Mouse (Mus musculus) CH12.LX (cell line): ENCODE data around the gene Hira. TPM values are rescaled to one million over a fixed set of nuclear protein-coding genes. Genes with fewer than 3 reads are reported as not detected.

Experiments used
- DNase-seq: peaks from one replicate; pipeline ENCODE4 v3.0.0-alpha.2; 2013; ENCODE audit errors: extremely low read depth
- H3K27ac ChIP-seq: 2 replicates; pipeline ENCODE4 v1.5.1; 2012; ENCODE audit warnings: low read depth, mild to moderate bottlenecking, control low read depth, moderate library complexity; ENCODE audit not compliant: insufficient read depth
- H3K27me3 ChIP-seq: replicated peaks from 2 replicates; pipeline ENCODE3; 2012; ENCODE audit warnings: inconsistent platforms
- H3K36me3 ChIP-seq, 2 experiments: replicated peaks in 1 of 2; 2 replicates each; pipeline versions ENCODE3 to v1.6.1; 2012; ENCODE audit warnings: inconsistent platforms in 1 of 2, low read length in 1 of 2, mild to moderate bottlenecking in 1 of 2, mixed read lengths in 1 of 2, moderate library complexity in 1 of 2; ENCODE audit not compliant: control insufficient read depth in 1 of 2, insufficient read depth in 1 of 2
- H3K4me1 ChIP-seq, 2 experiments: 2 replicates each; pipeline ENCODE4 v1.6.1; 2012; ENCODE audit warnings: inconsistent platforms in 1 of 2, moderate library complexity in 1 of 2; ENCODE audit not compliant: insufficient read depth in 2 of 2, control insufficient read depth in 1 of 2
- H3K4me2 ChIP-seq: 2 replicates; pipeline ENCODE4 v1.6.1; 2012; ENCODE audit warnings: low read depth, mild to moderate bottlenecking, control low read depth; ENCODE audit not compliant: poor library complexity, insufficient read depth, severe bottlenecking
- H3K4me3 ChIP-seq, 3 experiments: fragments of 150-350 bp in 1 of 3; sonication (generic) in 1 of 3; replicated peaks in 1 of 3; 2 replicates each; pipeline versions ENCODE3 to v1.5.1; 2011 to 2012; ENCODE audit warnings: low read depth in 2 of 3, low read length in 2 of 3, mild to moderate bottlenecking in 2 of 3, moderate library complexity in 2 of 3, control low read depth in 1 of 3, improper control_type of control experiment in 1 of 3, inconsistent platforms in 1 of 3, mixed read lengths in 1 of 3; ENCODE audit not compliant: poor library complexity in 1 of 3
- H3K79me2 ChIP-seq: replicated peaks from 2 replicates; pipeline ENCODE4 v1.6.1; 2012; ENCODE audit warnings: mild to moderate bottlenecking, moderate library complexity; ENCODE audit not compliant: control insufficient read depth, poor library complexity, insufficient read depth, severe bottlenecking; ENCODE audit errors: extremely low read depth
- H3K9ac ChIP-seq: 2 replicates; pipeline ENCODE4 v1.6.1; 2012; ENCODE audit warnings: low read depth, mild to moderate bottlenecking, control low read depth, moderate library complexity; ENCODE audit not compliant: insufficient read depth
- H3K9me3 ChIP-seq: replicated peaks from 2 replicates; pipeline ENCODE3; 2012; ENCODE audit warnings: low read length, inconsistent platforms, mixed read lengths
- CHD1 ChIP-seq: IDR thresholded peaks from 2 replicates; pipeline ENCODE4 v1.6.1; 2012; ENCODE audit warnings: low read depth, low read length, improper control_type of control experiment, inconsistent platforms
- HCFC1 ChIP-seq: IDR thresholded peaks from 2 replicates; pipeline ENCODE4 v1.6.1; 2012; ENCODE audit warnings: low read depth, mild to moderate bottlenecking, inconsistent platforms, low read length, improper control_type of control experiment
- JUND ChIP-seq: conservative IDR thresholded peaks from 2 replicates; pipeline ENCODE4 v1.6.1; 2011; ENCODE audit warnings: low read depth, low read length, improper control_type of control experiment
- MAX ChIP-seq: IDR thresholded peaks from 2 replicates; pipeline ENCODE4 v1.6.1; 2011; ENCODE audit warnings: low read length, improper control_type of control experiment
- MAZ ChIP-seq: IDR thresholded peaks from 2 replicates; pipeline ENCODE4 v1.6.1; 2012; ENCODE audit warnings: low read depth, mild to moderate bottlenecking, inconsistent platforms, low read length, improper control_type of control experiment, moderate library complexity
- MXI1 ChIP-seq: IDR thresholded peaks from 2 replicates; pipeline ENCODE4 v1.6.1; 2011; ENCODE audit warnings: mild to moderate bottlenecking, low read depth, low read length, improper control_type of control experiment
- MYC ChIP-seq: IDR thresholded peaks from 2 replicates; pipeline ENCODE4 v1.6.1; 2011; ENCODE audit warnings: low read depth, mild to moderate bottlenecking, improper control_type of control experiment, low read length
- NELFE ChIP-seq: IDR thresholded peaks from 2 replicates; pipeline ENCODE4 v1.6.1; 2011; ENCODE audit warnings: low read depth, low read length, improper control_type of control experiment
- NRF1 ChIP-seq: IDR thresholded peaks from 2 replicates; pipeline ENCODE4 v1.6.1; 2014; ENCODE audit warnings: low read depth, mild to moderate bottlenecking, inconsistent platforms, low read length, improper control_type of control experiment, moderate library complexity
- PAX5 ChIP-seq: IDR thresholded peaks from 2 replicates; pipeline ENCODE4 v1.6.1; 2012; ENCODE audit warnings: low read length, inconsistent platforms, mixed read lengths
- POLR2A ChIP-seq: IDR thresholded peaks from 2 replicates; pipeline ENCODE4 v1.6.1; 2011; ENCODE audit warnings: low read depth, mild to moderate bottlenecking, improper control_type of control experiment, low read length
- POLR2AphosphoS2 ChIP-seq: IDR thresholded peaks from 2 replicates; pipeline ENCODE4 v1.6.1; 2011; ENCODE audit warnings: low read depth, low read length, improper control_type of control experiment
- RAD21 ChIP-seq: IDR thresholded peaks from 2 replicates; pipeline ENCODE4 v1.6.1; 2011; ENCODE audit warnings: low read depth, mild to moderate bottlenecking, low read length, improper control_type of control experiment, moderate library complexity
- RCOR1 ChIP-seq: conservative IDR thresholded peaks from 2 replicates; pipeline ENCODE4 v1.6.1; 2012; ENCODE audit warnings: low read depth, mild to moderate bottlenecking, inconsistent platforms, low read length, improper control_type of control experiment
- SMC3 ChIP-seq: IDR thresholded peaks from 2 replicates; pipeline ENCODE4 v1.6.1; 2011; ENCODE audit warnings: low read depth, low read length, improper control_type of control experiment
- TBP ChIP-seq: conservative IDR thresholded peaks from 2 replicates; pipeline ENCODE4 v1.6.1; 2011; ENCODE audit warnings: low read depth, low read length, improper control_type of control experiment
- UBTF ChIP-seq: IDR thresholded peaks from 2 replicates; pipeline ENCODE4 v1.6.1; 2012; ENCODE audit warnings: low read depth, mild to moderate bottlenecking, inconsistent platforms, low read length, improper control_type of control experiment, moderate library complexity
- ZC3H11A ChIP-seq: IDR thresholded peaks from 2 replicates; pipeline ENCODE4 v1.6.1; 2012; ENCODE audit warnings: low read depth, mild to moderate bottlenecking, inconsistent platforms, low read length, improper control_type of control experiment
- dilution Hi-C: fragments of 300-500 bp; cut with MboI; formaldehyde crosslinking; loops from 2 replicates; pipeline ENCODE4 v1.14.3; 2020; ENCODE audit warnings: low sequenced_read_pairs; ENCODE audit not compliant: extremely low pct_unique_long_range_greater_than_20kb, extremely low pct_ligation_motif_present
- in situ Hi-C: fragments of 300-500 bp; cut with MboI; formaldehyde crosslinking; loops from 3 replicates; pipeline ENCODE4 v1.14.3; 2019; ENCODE audit warnings: low sequenced_read_pairs, low pct_ligation_motif_present, low pct_unique_long_range_greater_than_20kb, mixed read lengths
- polyA plus RNA-seq: library from polyadenylated mRNA; unstranded; fragments of >175 nt; gene quantifications from 2 replicates; pipeline ENCODE4 v1.2.1, GENCODE M21; 2012; ENCODE audit warnings: low read depth; ENCODE audit not compliant: insufficient read length
- total RNA-seq, 2 experiments: library from RNA; depleted of rRNA; stranded (reverse); fragments of 300-350 nt in 1 of 2; fragments of >200 nt in 1 of 2; gene quantifications; 2 replicates each; pipeline ENCODE4 v1.2.3; 2012 to 2014

Gene Hira
- total and polyA plus RNA-seq, 3 experiments, result 45.8 to 187 (median 125) TPM

DNA sequence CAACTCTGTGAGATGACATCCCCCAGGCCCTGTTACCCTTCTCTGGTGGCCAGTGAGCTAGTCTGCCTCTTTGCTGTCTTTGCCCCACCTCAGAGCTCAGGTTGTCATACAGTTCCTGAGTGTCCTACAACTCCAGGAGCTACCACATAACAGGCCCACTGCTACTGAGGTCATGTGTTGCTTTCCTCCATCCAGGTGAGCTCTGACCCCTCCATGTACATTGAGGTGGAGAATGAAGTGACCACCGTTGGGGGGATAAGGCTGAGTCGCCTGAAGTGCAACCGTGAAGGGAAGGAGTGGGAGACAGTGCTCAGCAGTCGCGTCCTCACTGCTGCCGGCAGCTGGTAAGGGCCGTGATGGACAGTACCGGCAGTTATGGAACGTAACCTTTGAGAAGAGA, 72.1 kb downstream of the Hira start:
- Histone ChIP-seq H3K4me1 (no peaks in the 10 kb centered on the region), H3K9me3 (no peaks in the 10 kb centered on the region), H3K36me3 (peaks cover 80 to 94% of the 10 kb centered on the region in 2 experiments), H3K27me3 (no peaks in the 10 kb centered on the region), H3K4me3 (no peak overlapping the region), H3K79me2 (no peaks in the 10 kb centered on the region), H3K27ac (no peak overlapping the region), H3K4me2 (no peak overlapping the region), H3K9ac (no peak overlapping the region)
- TF ChIP-seq NRF1 (no peak), HCFC1 (no peak), RCOR1 (no peak), RAD21 (no peak)
- dilution Hi-C loops, result no loop called here
- in situ Hi-C loops, result no loop called here
- no peak for DNase-seq

DNA sequence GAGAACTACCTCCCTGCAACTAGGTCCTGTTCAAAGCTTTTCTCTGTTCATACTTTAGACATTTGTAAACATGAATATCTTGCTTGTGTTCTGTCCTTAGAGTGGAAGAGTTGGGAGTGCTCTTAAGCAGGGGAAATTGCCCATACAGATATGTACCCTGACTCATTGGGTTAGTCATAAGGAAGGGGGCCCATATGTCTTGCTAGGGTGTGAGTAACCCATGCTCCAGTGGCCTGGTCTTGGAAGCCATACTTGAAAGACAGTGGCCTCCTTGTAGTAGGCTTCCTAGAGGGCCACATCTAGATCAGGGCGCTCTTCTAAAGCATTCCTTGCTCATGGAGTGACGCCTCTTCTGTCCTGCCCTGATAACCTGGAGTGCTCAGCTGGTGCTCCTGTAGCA, 73.5 kb downstream of the Hira start:
- in situ Hi-C loops, result loop anchor here (25.0 kb wide), 1 partner anchor 437 kb away; no protein-coding TSS in a partner anchor
- Histone ChIP-seq H3K4me2 (no peak overlapping the region), H3K4me1 (no peaks in the 10 kb centered on the region), H3K9ac (no peak overlapping the region), H3K9me3 (no peaks in the 10 kb centered on the region), H3K27me3 (no peaks in the 10 kb centered on the region), H3K79me2 (no peaks in the 10 kb centered on the region), H3K4me3 (no peak overlapping the region), H3K36me3 (peaks cover 86 to 99% of the 10 kb centered on the region in 2 experiments), H3K27ac (no peak overlapping the region)
- dilution Hi-C loops, result no loop called here
- TF ChIP-seq MAZ (no peak), POLR2AphosphoS2 (no peak), MYC (no peak), PAX5 (no peak), SMC3 (no peak), CHD1 (no peak), JUND (no peak), POLR2A (no peak), TBP (no peak), MXI1 (no peak), UBTF (no peak), ZC3H11A (no peak), NRF1 (no peak), MAX (no peak), NELFE (no peak)
- DNase-seq, result no peak
